Mouse (Mus musculus) lung, embryonic 14.5 days (tissue): Measurements from ENCODE around the gene Nol6. TPM values are rescaled to one million over a fixed set of nuclear protein-coding genes. Genes with fewer than 3 reads are reported as not detected.

ENCODE experiments used
- ATAC-seq: fragments of 200-750 bp; cut with Nextera tagmentation; 2 replicates; pipeline ENCODE4 v1.8.0; 2017; ENCODE audit warnings: mild to moderate bottlenecking, moderate TSS enrichment, moderate library complexity; ENCODE audit not compliant: insufficient read depth
- DNase-seq: peaks from one replicate; pipeline ENCODE4 v3.0.0-alpha.2; 2015
- H3K27ac ChIP-seq: fragments of 300-500 bp; sonication (generic); 2 replicates; pipeline ENCODE4 v1.5.1; 2014; ENCODE audit warnings: low read depth, mild to moderate bottlenecking, moderate library complexity
- H3K27me3 ChIP-seq: fragments of 300-500 bp; sonication (generic); 2 replicates; pipeline ENCODE4 v1.6.1; 2014; ENCODE audit warnings: low read length, control low read depth; ENCODE audit not compliant: insufficient read depth
- H3K36me3 ChIP-seq: fragments of 300-500 bp; sonication (generic); 2 replicates; pipeline ENCODE4 v1.6.1; 2014; ENCODE audit warnings: control low read depth; ENCODE audit not compliant: insufficient read depth
- H3K4me1 ChIP-seq: fragments of 300-500 bp; sonication (generic); 2 replicates; pipeline ENCODE4 v1.6.1; 2014; ENCODE audit warnings: antibody characterized with exemption, control low read depth; ENCODE audit not compliant: insufficient read depth
- H3K4me2 ChIP-seq: fragments of 300-500 bp; sonication (generic); 2 replicates; pipeline ENCODE4 v1.6.1; 2014; ENCODE audit warnings: mild to moderate bottlenecking
- H3K4me3 ChIP-seq: fragments of 300-500 bp; sonication (generic); 2 replicates; pipeline ENCODE4 v1.5.1; 2014; ENCODE audit warnings: low read depth, low read length
- H3K9ac ChIP-seq: fragments of 300-500 bp; sonication (generic); 2 replicates; pipeline ENCODE4 v1.6.1; 2014
- H3K9me3 ChIP-seq: fragments of 300-500 bp; sonication (generic); 2 replicates; pipeline ENCODE4 v1.6.1; 2016; ENCODE audit warnings: low read depth, low read length, control low read depth
- CTCF ChIP-seq: IDR thresholded peaks from 2 replicates; pipeline ENCODE4 v1.5.1; 2016; ENCODE audit warnings: antibody characterized with exemption, low read depth
- WGBS: fragments of 180-500 bp; shearing (Covaris S2); extraction: QIAGEN DNeasy Blood & Tissue Kit; methylation state at CpG from one replicate; pipeline ENCODE4 v1.1.7; 2014; 5-methylcytosine and 5-hydroxymethylcytosine counted together
- polyA plus RNA-seq: library from polyadenylated mRNA; unstranded; fragments of >200 nt; fragmentation: Nextera tagmentation; extraction: Ambion mirVana; gene quantifications from 2 replicates; pipeline ENCODE4 v1.2.1, GENCODE M21; 2014

Gene Nol6
- polyA plus RNA-seq, 1 experiment from 2014 or later: 32.4 TPM

- peak; percentile 29; the same call in 1 of the 2 replicates for TF ChIP-seq CTCF
- DNase-seq (peak; percentile 75), ATAC-seq (peak; percentile 85)
- Histone ChIP-seq H3K4me2 (peak within 1 kb of the TSS; percentile 75), H3K27me3 (no peaks in the 10 kb centered on the region), H3K36me3 (peaks cover 20% of the 10 kb centered on the region; the same call in 1 of the 2 replicates), H3K27ac (peak within 1 kb of the TSS; percentile 99), H3K9me3 (no peaks in the 10 kb centered on the region), H3K9ac (peak within 1 kb of the TSS; percentile 100), H3K4me1 (no peaks in the 10 kb centered on the region), H3K4me3 (peak within 1 kb of the TSS; percentile 94)
- WGBS: under 1% methylated on average over 57 of the region's 65 CpGs
Observed at GRCm38 (mm10) chr4:41135711-41136453, 11.6 kb upstream of the Nol6 start, which contains the start of gene Ube2r2. TSS of gene Ube2r2 (plus strand) at chr4:41135743.

- Histone ChIP-seq H3K27ac (peak overlapping the region; percentile 99), H3K4me1 (no peaks in the 10 kb centered on the region), H3K36me3 (0 out of 2 replicates have a peak, but pooled peaks cover 12% of the 10 kb centered on the region), H3K27me3 (no peaks in the 10 kb centered on the region), H3K9ac (peak overlapping the region; percentile 100), H3K4me2 (peak overlapping the region; percentile 75), H3K9me3 (no peaks in the 10 kb centered on the region), H3K4me3 (peak overlapping the region; percentile 94)
- 0% methylated on average over 29 of the region's 70 CpGs for WGBS
- DNase-seq: peak; percentile 86
- ATAC-seq: peak; percentile 95
- no peak for TF ChIP-seq CTCF
Observed at GRCm38 (mm10) chr4:41134935-41135710, 10.9 kb upstream of the Nol6 start.

- Histone ChIP-seq H3K9ac (no peak overlapping the region), H3K9me3 (no peaks in the 10 kb centered on the region), H3K27ac (peak overlapping the region; percentile 8; the same call in 1 of the 2 replicates), H3K4me3 (no peak overlapping the region), H3K36me3 (0 out of 2 replicates have a peak, but pooled peaks cover 3% of the 10 kb centered on the region), H3K4me1 (no peaks in the 10 kb centered on the region), H3K4me2 (no peak overlapping the region), H3K27me3 (no peaks in the 10 kb centered on the region)
- no peak for DNase-seq
- ATAC-seq: no peak
- 72% methylated on average over 6 of the region's 6 CpGs for WGBS
- no peak for TF ChIP-seq CTCF
Observed at GRCm38 (mm10) chr4:41133529-41134291, 9.5 kb upstream of the Nol6 start.

- ATAC-seq (no peak), DNase-seq (no peak)
- 69% methylated on average over 6 of the region's 6 CpGs for WGBS
- H3K27me3 ChIP-seq: no peaks in the 10 kb centered on the region
- no peaks in the 10 kb centered on the region for H3K4me1 ChIP-seq
- no peak overlapping the region for H3K9ac ChIP-seq
- H3K9me3 ChIP-seq: no peaks in the 10 kb centered on the region
- H3K27ac ChIP-seq: no peak overlapping the region
- no peaks in the 10 kb centered on the region for H3K36me3 ChIP-seq
- no peak for TF ChIP-seq CTCF
- no peak overlapping the region for H3K4me3 ChIP-seq
- no peak overlapping the region for H3K4me2 ChIP-seq
Observed at GRCm38 (mm10) chr4:41132471-41132870, 8.2 kb upstream of the Nol6 start.

- no peak for TF ChIP-seq CTCF
- Histone ChIP-seq H3K36me3 (no peaks in the 10 kb centered on the region), H3K4me1 (no peaks in the 10 kb centered on the region), H3K27ac (no peak overlapping the region), H3K9ac (no peak overlapping the region), H3K4me3 (no peak overlapping the region), H3K4me2 (no peak overlapping the region), H3K27me3 (no peaks in the 10 kb centered on the region), H3K9me3 (no peaks in the 10 kb centered on the region)
- DNase-seq (no peak), ATAC-seq (no peak)
- WGBS: 77% methylated on average over 3 of the region's 3 CpGs
Observed at GRCm38 (mm10) chr4:41129836-41130235, 5.6 kb upstream of the Nol6 start.

- Histone ChIP-seq H3K36me3 (no peaks in the 10 kb centered on the region), H3K4me1 (no peaks in the 10 kb centered on the region), H3K27ac (no peak overlapping the region), H3K27me3 (no peaks in the 10 kb centered on the region), H3K4me3 (no peak overlapping the region), H3K9me3 (no peaks in the 10 kb centered on the region), H3K4me2 (no peak overlapping the region), H3K9ac (no peak overlapping the region)
- peak; percentile 81 for TF ChIP-seq CTCF
- peak; percentile 73 for ATAC-seq
- WGBS: 8% methylated on average over 2 of the region's 2 CpGs
- DNase-seq: peak; percentile 73
Observed at GRCm38 (mm10) chr4:41129406-41129805, 5.2 kb upstream of the Nol6 start.
